Mouse (Mus musculus): ENCODE measurements around the gene Acss1. TPM values are rescaled to one million over a fixed set of nuclear protein-coding genes. Genes with fewer than 3 reads are reported as not detected.

Gene Acss1
- total RNA-seq, 2 experiments from 2014 or later = 257 to 310 TPM

DNA sequence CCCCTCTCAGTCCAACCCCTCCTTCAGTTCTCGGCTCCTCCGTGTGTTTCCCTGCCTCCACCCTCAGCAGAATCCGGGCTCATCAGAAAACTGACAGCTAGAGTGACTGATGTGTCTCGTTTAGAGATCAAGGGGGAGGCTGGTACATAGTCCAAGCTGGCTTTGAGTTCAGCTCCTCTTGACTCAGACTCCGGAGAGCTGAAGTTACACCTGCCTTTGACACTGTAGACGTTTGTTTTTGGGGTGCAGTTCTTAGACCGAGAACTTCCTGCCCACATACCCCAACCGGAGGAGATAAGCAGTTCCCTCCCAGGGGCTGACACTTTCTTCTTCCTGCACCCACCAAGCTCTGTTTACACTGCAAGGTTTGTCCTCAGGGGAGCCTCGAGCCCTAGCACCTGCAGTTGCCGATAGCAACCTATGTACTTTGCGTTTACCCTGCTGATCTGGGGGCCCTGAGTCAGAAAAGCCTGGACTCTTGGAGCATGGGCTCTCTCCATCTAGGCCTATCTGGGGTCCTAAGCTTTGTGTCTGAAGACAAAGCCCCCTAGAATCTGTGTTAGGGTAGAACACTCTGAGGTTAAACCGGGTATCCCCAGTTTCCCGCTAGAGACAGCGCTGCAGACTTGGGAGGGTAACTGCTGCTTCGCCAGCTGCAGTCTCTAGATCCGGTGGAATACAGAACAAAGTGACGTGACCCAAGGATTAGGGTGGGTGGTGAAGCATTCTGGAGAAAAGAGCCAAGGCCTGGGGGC, 1.1 kb downstream of the Acss1 start:
- intact Hi-C loops (cut with DNase I) = no loop called here
- DNase-seq = peak in 1 of 2 experiments; percentile 31

DNA sequence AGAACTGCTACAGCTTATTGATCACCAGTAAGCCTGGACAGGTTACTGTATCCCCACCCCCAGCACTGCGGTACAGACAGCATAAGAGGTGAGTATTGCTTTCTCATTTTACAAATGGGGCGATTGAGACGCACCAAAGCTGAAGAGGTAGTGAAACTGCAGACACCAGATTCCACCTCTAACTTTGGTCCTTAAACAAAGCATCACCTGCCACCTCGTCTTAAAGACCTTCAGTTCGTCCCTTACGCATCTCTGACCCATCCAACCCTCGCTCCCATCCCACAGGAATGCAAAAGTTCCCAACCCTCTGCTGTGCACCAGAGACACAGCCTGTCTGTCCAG, 1.6 kb downstream of the Acss1 start:
- intact Hi-C loops (cut with DNase I) = no loop called here
- DNase-seq = no peak

DNA sequence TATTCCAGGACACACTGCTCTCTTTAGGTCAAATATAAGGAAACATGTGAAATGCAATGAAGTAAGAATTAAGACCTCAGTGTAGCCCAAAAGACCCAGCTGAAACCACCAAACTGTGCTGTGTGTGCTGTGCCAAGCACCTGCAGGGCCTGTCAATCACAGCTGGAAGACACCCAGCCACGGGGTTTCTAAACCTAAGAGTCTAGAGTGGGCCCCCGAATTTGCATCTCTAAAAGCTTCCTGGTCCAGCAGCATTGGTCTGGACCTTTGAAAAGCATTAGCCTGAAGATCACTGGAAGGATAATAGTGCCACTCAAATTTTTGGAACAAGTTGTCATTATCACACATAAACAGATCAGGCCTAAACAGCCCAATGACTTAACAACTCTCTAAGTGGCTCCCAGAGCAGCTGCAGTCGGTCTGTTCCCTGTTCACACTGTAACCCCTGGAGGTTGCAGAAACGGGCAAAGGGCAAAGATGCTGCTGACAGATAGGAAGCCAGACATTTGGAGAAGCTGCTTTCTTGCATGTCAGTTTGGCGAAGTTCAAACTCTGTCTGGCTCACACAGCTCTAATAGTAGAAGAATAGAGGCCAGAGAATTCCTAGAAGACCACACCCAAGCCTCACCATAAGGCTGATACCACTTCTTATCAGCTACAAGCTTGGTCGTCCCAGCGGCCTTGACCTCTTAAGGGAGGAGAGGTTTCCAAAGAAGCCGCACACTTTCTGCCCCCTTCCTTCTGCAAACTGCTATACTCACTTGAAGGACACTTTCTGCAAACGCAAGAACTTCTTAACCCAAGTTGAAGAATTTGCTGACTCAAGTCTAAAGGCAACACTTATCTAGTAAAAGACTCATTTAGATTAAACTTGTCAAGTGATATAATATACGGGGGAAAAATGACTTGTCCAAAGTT, 2.5 kb downstream of the Acss1 start:
- DNase-seq = no peak
- intact Hi-C loops (cut with DNase I) = no loop called here

DNA sequence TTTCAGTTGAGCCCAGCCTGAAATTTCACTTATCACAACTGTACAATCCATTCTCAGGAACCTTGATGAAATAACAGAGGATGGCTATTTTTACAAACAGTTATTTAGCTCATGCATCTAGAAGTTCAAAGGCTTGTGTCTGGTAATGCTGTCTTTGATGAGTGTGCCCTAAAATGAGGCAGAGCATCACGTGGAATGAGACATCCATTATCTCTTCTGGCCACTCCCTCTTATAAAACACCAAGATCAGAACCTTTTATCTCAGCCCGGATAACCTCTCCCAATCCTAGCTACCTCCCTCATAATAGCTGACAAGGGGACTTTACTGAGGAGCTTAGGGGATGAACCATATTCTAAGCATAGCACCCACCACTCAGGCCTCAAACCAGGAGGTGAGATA, 3.3 kb downstream of the Acss1 start:
- DNase-seq = no peak
- intact Hi-C loops (cut with DNase I) = no loop called here

DNA sequence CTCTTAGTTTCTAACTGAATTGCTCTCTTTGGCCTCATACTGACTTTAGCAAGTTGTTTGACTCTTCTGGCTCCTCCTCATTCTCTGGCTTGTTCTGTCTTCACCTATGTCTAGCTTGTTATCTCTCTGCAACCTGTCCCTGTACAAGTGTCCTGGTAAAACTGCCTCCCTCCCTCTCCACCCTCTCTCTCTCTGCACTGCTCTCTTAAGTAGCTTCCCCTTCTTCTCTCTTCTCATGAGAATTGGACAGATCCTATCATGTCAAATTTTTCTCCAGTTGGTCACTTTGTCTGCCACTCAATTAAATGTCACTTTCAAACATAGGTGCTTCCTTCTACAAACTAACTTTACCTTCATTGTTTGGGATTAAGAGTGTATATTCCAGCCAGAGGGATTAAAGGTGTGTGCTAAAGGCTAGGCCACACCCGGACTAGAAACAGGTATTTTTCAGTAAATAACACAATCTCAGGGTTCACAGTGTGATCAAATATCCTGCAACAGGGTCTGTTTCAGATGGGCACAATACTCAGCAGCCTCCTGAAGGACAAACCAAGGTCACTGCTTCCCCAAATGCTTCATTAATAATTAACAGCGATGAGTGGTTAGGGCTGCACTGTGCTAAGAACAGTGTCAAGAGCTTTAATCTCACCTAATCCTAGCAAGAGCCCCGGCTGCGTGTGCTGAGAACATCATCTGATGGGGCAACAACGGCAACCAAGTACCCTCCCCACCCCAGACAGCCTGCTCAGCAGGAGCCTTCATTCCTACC, 4.0 kb downstream of the Acss1 start:
- intact Hi-C loops (cut with DNase I) = no loop called here
- DNase-seq = no peak

DNA sequence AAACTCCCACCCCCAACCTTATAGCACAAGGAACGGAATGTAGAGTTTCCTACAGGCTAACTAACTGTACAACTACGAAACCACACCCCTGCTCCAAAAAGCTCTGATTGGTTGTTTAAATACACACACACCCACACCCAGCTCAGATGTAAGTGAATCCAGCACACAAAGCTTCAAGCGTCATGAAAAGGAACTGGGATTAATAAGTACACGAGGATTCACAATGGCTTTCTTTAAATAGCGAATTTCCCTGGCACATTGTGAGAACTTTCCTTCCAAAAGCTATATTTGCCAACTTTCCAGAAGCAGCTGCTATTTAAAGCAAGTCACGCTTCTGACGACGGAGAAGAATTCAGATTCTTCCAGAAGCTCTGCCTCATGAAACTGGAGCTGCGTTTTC, 5.0 kb downstream of the Acss1 start:
- intact Hi-C loops (cut with DNase I) = no loop called here
- DNase-seq = no peak

DNA sequence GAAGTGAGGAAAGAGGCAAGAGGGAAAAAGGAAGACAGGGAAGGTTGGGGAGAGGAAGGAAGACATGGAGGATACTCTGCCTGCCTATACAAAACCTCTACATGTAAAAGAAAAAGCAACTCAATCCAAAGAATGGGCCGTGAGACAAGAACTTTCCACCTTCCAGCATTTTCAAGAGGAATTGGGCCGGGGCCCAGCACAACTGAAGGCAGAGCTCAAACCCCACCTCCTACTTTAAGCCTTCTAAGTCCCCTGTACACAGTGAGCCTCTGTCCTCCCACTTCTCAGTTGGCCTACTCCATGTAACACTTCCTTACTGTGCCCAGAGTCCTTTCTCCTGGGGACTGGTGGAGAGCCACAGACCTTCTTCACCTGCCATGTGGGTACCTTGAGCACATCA, 6.3 kb downstream of the Acss1 start:
- no peak for DNase-seq
- intact Hi-C loops (cut with DNase I) = no loop called here

DNA sequence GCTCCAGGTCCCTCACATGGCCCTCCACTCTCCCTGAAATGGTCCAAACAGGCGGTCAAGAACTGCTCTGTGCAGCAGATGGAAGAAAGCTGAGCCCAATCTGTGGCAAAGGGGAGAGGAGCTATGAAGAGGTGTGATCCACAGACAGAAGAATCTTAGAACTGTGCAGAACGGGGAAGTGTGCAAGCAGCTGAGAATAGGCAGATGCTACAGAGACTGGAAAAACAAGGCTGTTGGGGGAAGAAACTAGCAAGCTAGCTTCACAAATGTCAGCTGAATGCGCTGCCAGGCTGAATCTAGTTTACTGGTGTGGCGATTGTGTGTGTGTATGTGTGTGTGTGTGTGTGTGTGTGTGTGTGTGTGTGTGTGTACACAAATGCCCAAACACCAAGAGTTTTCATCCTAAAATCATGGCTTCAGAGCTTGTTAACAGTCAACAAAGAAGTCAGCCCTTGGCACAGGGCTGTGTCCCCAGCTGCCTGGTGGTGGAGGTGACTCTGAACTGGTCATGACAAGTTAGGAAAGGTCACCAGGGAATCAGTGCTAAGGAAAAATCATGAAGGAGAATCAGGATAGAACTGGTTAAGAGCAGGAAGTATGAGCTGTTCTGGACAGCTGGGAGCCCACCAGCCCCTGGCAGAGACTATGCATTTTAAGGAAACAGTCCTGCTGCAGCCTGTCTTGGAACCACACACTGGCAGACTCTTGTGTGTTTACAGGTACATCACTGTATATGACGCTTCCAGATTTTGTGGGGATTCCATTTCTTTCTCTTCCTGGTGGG, 7.4 kb downstream of the Acss1 start:
- DNase-seq = no peak
- intact Hi-C loops (cut with DNase I) = no loop called here

DNA sequence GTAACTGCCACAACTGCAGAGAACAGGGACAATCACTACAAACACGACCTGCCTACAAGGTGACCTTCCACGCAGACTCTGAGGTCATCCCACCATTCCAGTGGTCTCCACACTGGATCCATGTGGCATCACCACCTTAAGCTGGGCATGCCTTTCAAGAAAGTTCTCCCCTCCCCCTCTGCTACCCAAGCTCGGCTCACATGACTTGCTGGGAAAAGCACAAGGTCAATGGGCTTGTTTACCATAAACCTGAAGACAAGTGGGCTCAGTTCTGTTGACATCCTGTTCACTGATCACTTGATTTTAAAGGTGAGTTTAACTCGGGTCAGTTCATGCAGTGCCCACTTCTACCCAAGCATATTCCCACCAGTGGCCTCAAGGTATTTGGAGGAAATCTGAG, 8.3 kb downstream of the Acss1 start:
- DNase-seq = no peak
- intact Hi-C loops (cut with DNase I) = no loop called here

DNA sequence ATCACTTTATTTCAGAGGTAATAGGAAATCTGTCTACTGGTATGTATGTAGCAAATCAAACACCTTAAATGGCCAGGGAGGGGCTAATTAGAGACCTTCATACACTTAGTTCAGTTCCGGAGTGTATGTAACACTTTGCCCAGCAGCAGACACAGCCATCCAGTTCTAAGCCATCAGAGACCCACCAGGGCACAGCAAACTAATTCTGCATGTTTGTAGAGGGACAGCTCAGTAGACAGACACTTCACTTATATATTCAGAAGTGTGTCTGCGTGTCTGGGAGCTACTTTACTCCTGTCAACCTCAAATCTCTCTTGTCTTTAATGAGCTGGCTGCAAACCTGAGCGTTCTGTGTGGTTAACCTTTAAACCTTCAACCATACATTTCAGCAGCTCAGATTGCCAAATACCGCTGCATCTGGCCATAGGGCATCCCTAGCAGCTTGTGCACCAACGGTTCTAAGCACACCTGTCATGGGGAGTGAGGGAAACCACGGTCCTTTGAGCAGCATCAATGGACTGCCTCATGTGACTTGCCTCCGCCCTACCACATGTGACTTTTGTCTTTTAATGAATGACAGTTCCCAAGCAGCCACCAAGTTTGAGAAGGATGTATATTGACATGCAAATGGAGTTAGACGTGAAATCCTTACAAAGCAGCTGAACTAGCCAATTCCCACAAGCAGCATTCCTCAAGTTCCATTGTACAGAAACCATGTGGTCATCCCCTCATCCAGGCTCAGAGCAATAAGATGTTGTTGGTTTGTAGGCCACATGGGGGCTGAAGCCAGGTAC, 11.1 kb downstream of the Acss1 start:
- DNase-seq = no peak
- intact Hi-C loops (cut with DNase I) = no loop called here

DNA sequence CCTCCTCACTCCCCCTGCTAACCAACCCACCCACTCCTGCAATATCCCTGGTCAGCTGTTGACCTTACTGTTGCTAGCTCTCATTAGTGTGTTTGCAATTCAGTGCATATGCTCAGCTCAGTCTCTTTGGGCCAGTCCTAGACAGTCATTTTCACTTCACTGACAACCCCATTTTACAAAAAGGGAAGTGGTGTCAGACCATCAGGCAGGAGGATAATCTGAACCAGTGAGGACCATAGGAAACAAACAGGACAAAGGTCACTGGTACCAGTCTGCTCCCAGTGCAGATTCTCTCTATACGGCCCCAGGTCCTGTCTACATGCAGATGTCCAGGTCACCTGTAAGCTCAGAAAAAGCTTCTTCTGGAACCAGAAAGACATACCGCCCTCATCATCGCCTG, 12.2 kb downstream of the Acss1 start:
- no peak for DNase-seq

DNA sequence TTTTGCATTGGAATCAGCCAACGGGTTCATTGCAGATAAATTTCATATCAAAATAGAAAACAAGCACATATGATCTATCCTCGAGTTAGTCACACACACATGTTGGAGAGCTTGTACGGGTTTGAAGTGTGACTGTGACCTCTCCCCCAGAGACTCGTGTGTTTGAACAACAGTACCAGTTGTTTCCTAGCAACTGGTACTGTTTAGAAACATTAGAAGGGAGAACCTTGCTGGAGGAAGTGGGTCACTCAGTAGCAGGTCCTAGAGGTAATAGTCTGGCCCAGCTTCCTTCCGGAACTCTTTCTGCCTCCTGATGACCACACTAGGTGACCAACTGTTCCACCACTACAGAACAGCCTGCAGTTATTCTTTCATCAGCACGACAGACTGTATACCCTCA, 13.0 kb downstream of the Acss1 start:
- DNase-seq = no peak
- intact Hi-C loops (cut with DNase I) = no loop called here

More for the DNA sequence above, 12.2 kb downstream of the Acss1 start:
- intact Hi-C loops (cut with DNase I) = no loop called here

DNA sequence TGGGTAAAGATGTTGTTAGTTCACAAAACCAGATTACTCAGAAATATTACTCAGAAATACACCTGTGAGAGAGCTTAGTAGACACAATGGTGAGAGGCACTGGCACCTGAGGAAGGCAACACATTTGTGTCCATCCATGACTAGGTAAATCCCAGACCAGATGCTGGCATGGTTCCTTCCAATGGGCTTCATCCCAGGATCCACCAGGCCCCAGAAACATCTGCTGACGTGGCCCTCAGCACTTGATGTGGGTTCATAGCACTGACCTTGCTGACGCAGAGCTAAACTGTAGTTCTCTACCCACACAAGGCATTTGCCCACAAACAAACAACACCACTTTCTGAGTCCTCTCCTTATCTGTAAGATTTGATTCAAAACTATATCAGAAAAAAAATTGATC, 13.5 kb downstream of the Acss1 start:
- no peak for DNase-seq
- intact Hi-C loops (cut with DNase I) = no loop called here

DNA sequence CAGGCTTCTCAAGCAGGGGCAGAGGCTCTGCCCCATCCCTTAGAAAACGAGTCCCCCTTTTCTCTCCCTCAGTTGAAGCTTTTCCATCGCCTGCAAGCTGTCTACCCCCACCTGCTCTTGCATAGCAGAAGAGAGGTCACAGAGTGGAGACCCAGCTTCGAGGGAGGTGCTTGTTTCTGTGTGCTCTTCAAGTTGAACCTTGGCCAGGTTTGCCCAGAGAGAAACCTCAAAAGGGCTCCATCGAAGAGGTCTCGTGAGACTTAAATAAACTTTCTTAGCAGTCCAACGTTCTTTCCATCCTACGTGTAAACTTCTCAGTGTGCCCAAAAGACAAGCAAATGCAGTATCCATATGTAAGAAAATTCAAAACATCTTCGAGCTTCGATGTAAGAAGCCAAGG, 16.9 kb downstream of the Acss1 start:
- DNase-seq = no peak
- intact Hi-C loops (cut with DNase I) = no loop called here

DNA sequence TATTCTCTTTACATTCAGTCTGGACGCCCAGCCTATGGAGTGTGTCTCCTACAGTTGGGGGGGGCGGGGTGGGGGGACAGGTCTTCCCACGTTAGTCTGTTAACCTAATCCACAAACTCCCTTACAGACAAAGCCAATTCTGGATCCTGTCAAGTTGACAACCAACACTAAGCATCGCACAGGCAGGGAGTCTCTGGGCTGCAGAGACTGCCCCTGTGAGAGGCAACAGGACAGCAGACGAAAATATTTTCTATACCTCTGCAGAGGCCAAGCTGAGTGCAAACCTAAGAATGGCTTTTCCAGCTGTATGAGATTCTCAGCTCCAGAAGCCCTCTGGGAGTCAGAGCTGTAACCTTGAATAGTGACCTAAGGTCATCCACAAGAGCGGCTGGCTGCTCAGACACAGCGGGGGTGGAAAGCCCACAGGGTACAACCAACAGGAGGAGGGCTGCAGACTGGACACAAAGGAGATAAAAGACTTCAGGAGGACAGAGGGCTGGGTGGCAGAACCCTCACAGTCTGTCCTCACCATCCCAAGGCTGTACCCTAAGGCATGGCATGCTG, 17.7 kb downstream of the Acss1 start:
- DNase-seq = no peak
- intact Hi-C loops (cut with DNase I) = no loop called here

DNA sequence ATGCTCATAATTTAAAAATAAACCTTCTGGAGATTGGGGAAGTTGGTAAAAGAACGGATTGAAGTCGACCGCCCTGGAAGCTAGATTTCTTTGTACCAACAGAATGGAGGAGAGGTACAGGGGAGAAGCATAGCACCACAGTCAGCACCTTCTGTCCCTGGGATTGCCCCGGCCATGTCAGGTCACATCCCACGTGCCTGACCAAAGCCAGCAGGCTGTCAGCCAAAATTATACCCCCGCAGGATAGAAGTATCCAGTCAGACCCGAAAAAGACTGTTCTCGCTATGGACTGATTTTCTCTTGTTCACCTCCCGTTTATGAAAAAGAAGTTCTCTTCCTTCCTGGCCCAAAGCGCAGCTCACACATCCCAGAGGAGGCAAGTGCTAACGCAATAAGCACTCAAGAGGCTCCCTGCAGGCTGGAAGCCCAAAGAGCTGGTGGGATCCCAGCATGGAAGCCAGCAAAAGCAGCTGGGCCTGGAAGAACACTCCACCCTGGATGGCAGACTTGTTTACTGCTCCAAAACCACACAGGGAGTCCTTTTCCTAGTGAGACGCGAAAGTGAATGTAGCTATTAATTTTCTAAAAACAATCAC, 19.9 kb downstream of the Acss1 start:
- intact Hi-C loops (cut with DNase I) = no loop called here

DNA sequence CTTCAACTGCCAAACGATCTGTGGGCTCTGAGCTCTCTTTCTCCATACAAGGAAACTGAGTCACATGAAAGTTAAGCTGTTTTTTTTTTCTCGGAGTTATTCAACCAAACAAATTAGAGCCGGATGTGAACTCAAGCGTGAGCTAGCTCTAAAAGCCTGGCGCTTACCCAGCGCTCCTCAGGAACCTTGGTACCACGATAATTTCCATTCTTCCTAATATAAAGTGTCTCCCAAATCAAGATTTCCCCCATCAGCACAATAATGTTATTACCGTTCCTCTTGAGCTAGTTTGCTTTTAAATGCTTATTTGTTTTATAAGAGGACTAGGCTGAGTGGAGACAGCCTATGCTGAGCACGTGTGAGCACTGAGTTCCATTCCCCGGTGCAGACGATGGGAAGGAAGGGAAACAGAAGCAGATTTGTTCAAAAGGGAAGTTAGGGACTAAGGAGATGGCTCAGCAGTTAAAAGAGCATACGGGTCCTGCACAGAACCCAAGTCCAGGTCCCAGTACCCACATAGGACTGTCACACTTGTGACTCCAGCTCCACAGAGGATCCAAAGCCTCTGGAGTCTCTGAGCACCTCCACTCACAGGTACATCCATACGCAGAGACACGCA, 20.5 kb downstream of the Acss1 start:
- DNase-seq = no peak
- intact Hi-C loops (cut with DNase I) = no loop called here

More for the DNA sequence above, 19.9 kb downstream of the Acss1 start:
- no peak for DNase-seq

DNA sequence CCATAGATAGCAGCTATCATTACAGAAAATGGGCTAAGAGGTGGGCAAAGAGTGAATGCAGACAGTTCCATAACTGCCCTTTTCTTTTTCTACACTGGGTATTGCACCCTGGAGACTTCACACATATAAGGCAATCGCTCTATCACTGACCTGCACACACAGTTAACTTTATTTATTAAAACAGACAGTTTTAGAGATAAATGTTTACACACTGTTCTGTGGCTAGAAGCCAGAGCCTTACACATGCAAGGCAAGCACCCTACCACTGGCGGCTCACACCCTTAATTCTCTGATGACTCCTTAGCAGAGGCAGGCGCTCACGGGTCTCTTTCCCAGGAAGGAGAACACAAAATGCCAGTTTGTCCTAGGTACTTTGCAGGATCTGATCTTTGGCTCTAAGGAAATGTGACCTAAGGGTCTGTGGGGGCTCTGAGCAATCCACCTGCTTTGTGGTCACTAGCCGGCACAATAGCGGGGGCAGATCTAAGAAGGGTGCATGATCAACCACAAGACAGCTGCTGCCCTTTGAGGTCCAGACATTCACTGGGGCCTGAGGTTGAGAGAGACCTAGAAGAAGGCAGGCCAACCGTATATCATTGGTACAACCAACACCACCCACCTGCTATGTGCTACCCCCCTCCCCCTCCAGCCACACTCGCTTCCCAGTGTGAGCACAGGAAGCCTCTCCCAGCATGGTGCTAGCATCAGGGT, 21.7 kb downstream of the Acss1 start:
- intact Hi-C loops (cut with DNase I) = no loop called here
- no peak for DNase-seq

Data from heart, postnatal 36 days (tissue).